Mouse (Mus musculus): ENCODE measurements at regions not wholly inside any gene's neighbourhood (a gene's known extent, or its start where the extent isn't known, plus 50 kb on each side); places are given as distances from the start of the nearest gene placed in this dataset.

DNA sequence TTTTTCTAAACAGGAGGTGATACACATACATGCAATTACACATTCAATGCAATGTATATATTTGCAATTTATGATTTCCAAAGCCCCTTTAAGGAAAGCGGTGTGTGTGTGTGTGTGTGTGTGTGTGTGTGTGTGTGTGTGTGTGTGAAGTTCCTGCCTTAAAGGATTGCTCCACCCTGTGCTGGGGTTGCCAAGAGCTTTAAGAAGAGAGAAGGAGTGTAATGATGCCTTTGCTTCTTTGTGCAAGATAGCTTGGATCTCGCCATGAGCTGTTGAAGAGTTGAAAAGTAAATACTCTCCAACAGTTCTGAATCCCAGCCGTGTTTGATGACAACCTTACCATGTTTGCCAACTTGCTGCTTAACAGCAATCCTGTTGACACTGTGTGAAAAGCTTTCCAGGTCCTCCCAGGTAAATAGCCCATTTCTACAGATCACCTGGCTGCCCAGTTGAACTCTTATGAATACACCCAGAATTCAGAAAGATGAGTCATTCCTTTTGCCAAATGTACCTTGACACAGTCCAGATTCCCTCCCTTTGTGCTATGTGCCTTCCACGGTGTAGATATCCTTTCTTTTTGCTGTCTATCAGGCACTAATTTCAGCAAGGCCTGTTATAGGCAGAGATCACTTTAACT, 216.3 kb downstream of the Ikzf2 start:
- Histone ChIP-seq H3K36me3 (ENCODE audit: control insufficient read depth, insufficient read depth, low read length, poor library complexity, severe bottlenecking) (no peaks in the 10 kb centered on the region), H3K4me3 (ENCODE audit: low read depth, low read length) (no peak overlapping the region), H3K9ac (ENCODE audit: low read depth, poor library complexity, severe bottlenecking) (no peak overlapping the region), H3K27me3 (ENCODE audit: control insufficient read depth, insufficient read depth, low read length, poor library complexity, severe bottlenecking) (no peaks in the 10 kb centered on the region), H3K4me1 (ENCODE audit: control insufficient read depth, insufficient read depth, low read length) (no peaks in the 10 kb centered on the region), H3K9me3 (replicated peaks; ENCODE audit: control insufficient read depth, insufficient read depth, low read length, poor library complexity, severe bottlenecking) (no peaks in the 10 kb centered on the region), H3K27ac (ENCODE audit: insufficient read depth, low read length) (no peak overlapping the region)
- no peak for TF ChIP-seq POLR2A (IDR thresholded peaks at IDR 0.05; ENCODE audit: insufficient read depth, low read length)
- no peak for TF ChIP-seq EP300 (IDR thresholded peaks at IDR 0.05; ENCODE audit: insufficient read depth, low read depth, low read length)
- no peak for TF ChIP-seq CTCF (IDR thresholded peaks at IDR 0.05; ENCODE audit: low read depth, low read length)

DNA sequence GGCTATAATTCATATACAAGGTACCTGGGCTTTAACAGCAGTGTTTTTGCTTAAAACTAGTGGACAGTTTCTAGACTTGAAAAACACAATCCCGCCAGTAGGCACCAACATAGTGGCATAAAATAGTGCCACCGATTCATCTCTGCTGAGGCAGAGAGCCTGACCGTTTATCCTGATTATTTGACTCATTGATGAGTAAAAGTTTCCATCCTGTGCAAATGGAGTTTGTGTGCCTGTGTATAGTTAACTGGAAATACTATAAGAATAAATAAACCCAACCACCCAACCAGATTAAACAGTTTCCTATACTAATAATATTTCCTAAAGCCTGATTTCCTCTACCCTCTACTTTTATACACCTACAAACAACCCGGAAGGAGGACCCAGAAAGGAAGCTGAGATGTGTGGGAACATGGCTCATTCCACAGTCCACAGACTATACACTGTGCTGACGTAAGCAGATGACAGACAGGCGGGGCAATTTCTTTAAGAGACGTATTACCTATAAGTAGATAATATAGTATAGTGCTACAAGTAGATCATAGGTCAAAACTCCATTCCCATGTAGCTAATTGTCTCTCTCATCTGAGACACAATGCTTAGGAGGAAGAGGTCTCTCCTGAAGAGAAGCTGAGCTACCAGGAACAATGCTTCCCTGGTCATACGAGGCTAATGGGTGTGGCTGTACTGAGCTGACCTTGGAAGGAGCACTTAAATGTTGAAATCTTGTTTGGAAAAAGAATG, 217.7 kb downstream of the Ikzf2 start:
- no peaks in the 10 kb centered on the region for H3K4me1 ChIP-seq (ENCODE audit: control insufficient read depth, insufficient read depth, low read length)
- no peak overlapping the region for H3K9ac ChIP-seq (ENCODE audit: low read depth, poor library complexity, severe bottlenecking)
- TF ChIP-seq EP300 (IDR thresholded peaks at IDR 0.05; ENCODE audit: insufficient read depth, low read depth, low read length), result no peak
- TF ChIP-seq CTCF (IDR thresholded peaks at IDR 0.05; ENCODE audit: low read depth, low read length), result no peak
- TF ChIP-seq POLR2A (IDR thresholded peaks at IDR 0.05; ENCODE audit: insufficient read depth, low read length), result no peak
- H3K36me3 ChIP-seq (ENCODE audit: control insufficient read depth, insufficient read depth, low read length, poor library complexity, severe bottlenecking), result no peaks in the 10 kb centered on the region
- no peaks in the 10 kb centered on the region for H3K27me3 ChIP-seq (ENCODE audit: control insufficient read depth, insufficient read depth, low read length, poor library complexity, severe bottlenecking)
- no peaks in the 10 kb centered on the region for H3K9me3 ChIP-seq (replicated peaks; ENCODE audit: control insufficient read depth, insufficient read depth, low read length, poor library complexity, severe bottlenecking)
- H3K4me3 ChIP-seq (ENCODE audit: low read depth, low read length), result no peak overlapping the region
- no peak overlapping the region for H3K27ac ChIP-seq (ENCODE audit: insufficient read depth, low read length)

DNA sequence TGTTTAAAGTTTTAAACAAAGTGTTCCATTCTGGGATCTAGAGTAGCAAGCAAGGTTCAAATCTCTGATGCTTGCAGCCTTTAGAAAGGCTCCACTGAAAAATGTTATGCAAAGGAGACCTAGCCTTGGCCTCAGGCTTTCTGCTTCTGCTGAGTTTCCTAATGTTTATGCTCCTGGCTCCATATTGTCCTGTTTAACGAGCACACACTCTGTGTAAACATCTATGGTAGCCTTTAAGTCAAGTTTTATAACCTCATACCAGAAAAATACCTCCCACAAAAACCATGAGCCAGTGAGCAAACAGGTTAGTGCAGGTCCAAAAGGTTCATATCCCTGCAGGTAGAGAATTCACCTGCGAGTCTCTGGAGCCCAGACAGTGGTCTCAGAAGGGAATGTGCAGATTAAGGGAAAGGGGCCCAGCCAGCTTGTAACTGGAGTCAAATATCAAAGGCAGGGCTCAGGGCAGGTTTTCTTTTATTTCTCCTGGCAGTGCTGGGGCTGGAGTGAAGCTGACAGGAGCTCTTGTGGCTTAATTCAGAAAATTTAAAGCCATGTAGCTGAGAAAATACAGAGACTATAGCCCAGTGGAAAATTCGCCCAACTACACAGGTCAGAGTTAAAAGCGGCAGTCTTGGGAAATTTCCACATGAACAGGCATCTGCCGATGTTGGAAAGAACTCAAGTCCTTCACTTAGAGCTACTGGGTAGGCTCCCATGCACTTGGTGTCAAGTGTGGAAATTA, 220.3 kb downstream of the Ikzf2 start:
- Histone ChIP-seq H3K4me3 (ENCODE audit: low read depth, low read length) (no peak overlapping the region), H3K9ac (ENCODE audit: low read depth, poor library complexity, severe bottlenecking) (no peak overlapping the region), H3K27me3 (ENCODE audit: control insufficient read depth, insufficient read depth, low read length, poor library complexity, severe bottlenecking) (no peaks in the 10 kb centered on the region), H3K9me3 (replicated peaks; ENCODE audit: control insufficient read depth, insufficient read depth, low read length, poor library complexity, severe bottlenecking) (no peaks in the 10 kb centered on the region), H3K36me3 (ENCODE audit: control insufficient read depth, insufficient read depth, low read length, poor library complexity, severe bottlenecking) (no peaks in the 10 kb centered on the region), H3K27ac (ENCODE audit: insufficient read depth, low read length) (no peak overlapping the region), H3K4me1 (ENCODE audit: control insufficient read depth, insufficient read depth, low read length) (no peaks in the 10 kb centered on the region)
- TF ChIP-seq CTCF (IDR thresholded peaks at IDR 0.05; ENCODE audit: low read depth, low read length), result no peak
- no peak for TF ChIP-seq POLR2A (IDR thresholded peaks at IDR 0.05; ENCODE audit: insufficient read depth, low read length)
- no peak for TF ChIP-seq EP300 (IDR thresholded peaks at IDR 0.05; ENCODE audit: insufficient read depth, low read depth, low read length)

DNA sequence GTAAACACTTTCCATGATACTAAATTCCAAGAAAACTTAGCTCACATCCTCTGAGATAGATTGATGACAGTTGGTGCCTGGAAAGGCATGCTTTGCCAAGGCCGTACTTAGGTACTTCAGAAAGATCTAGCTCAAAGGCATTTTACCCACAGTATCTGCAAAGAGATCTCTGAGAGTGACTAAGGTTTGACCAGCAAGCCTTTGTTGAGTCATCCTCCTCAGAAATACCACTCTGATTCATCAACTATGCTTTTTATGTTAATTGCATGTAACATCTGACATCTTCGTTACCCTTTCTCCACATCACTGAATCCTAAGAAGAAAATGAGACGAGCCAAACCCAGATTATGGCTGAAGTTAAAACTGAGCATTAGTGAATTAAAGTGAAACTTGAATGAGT, 225.9 kb downstream of the Ikzf2 start:
- TF ChIP-seq POLR2A (IDR thresholded peaks at IDR 0.05; ENCODE audit: insufficient read depth, low read length) (no peak), EP300 (IDR thresholded peaks at IDR 0.05; ENCODE audit: insufficient read depth, low read depth, low read length) (no peak), CTCF (IDR thresholded peaks at IDR 0.05; ENCODE audit: low read depth, low read length) (no peak)
- H3K4me1 ChIP-seq (ENCODE audit: control insufficient read depth, insufficient read depth, low read length), result no peaks in the 10 kb centered on the region
- H3K4me3 ChIP-seq (ENCODE audit: low read depth, low read length), result no peak overlapping the region
- no peaks in the 10 kb centered on the region for H3K27me3 ChIP-seq (ENCODE audit: control insufficient read depth, insufficient read depth, low read length, poor library complexity, severe bottlenecking)
- no peak overlapping the region for H3K27ac ChIP-seq (ENCODE audit: insufficient read depth, low read length)
- no peaks in the 10 kb centered on the region; the same call in 1 of the 2 replicates for H3K9me3 ChIP-seq (replicated peaks; ENCODE audit: control insufficient read depth, insufficient read depth, low read length, poor library complexity, severe bottlenecking)
- H3K9ac ChIP-seq (ENCODE audit: low read depth, poor library complexity, severe bottlenecking), result no peak overlapping the region
- H3K36me3 ChIP-seq (ENCODE audit: control insufficient read depth, insufficient read depth, low read length, poor library complexity, severe bottlenecking), result no peaks in the 10 kb centered on the region

DNA sequence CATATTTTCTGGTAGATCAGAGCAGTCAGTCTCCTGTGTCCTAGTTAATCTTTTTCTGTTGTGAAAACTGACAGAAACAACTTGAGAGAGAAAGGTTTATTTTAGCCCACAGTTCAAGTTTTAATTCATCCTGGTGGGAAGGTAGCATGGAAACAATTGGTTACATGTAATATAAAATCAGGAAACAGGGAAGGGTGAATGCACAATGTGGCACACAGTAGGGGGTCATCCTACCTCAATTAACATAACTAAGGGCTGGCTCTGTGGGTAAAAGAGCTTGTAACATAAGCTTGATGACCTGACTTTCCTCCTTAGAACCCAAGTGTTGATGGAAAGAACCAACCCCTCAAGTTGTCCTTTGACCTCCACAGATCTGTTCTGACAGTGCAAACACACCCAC, 227.1 kb downstream of the Ikzf2 start:
- Histone ChIP-seq H3K9me3 (replicated peaks; ENCODE audit: control insufficient read depth, insufficient read depth, low read length, poor library complexity, severe bottlenecking) (no peaks in the 10 kb centered on the region; the same call in 1 of the 2 replicates), H3K27me3 (ENCODE audit: control insufficient read depth, insufficient read depth, low read length, poor library complexity, severe bottlenecking) (no peaks in the 10 kb centered on the region), H3K4me3 (ENCODE audit: low read depth, low read length) (no peak overlapping the region), H3K4me1 (ENCODE audit: control insufficient read depth, insufficient read depth, low read length) (no peaks in the 10 kb centered on the region), H3K27ac (ENCODE audit: insufficient read depth, low read length) (no peak overlapping the region), H3K36me3 (ENCODE audit: control insufficient read depth, insufficient read depth, low read length, poor library complexity, severe bottlenecking) (no peaks in the 10 kb centered on the region), H3K9ac (ENCODE audit: low read depth, poor library complexity, severe bottlenecking) (no peak overlapping the region)
- no peak for TF ChIP-seq POLR2A (IDR thresholded peaks at IDR 0.05; ENCODE audit: insufficient read depth, low read length)
- no peak for TF ChIP-seq CTCF (IDR thresholded peaks at IDR 0.05; ENCODE audit: low read depth, low read length)

DNA sequence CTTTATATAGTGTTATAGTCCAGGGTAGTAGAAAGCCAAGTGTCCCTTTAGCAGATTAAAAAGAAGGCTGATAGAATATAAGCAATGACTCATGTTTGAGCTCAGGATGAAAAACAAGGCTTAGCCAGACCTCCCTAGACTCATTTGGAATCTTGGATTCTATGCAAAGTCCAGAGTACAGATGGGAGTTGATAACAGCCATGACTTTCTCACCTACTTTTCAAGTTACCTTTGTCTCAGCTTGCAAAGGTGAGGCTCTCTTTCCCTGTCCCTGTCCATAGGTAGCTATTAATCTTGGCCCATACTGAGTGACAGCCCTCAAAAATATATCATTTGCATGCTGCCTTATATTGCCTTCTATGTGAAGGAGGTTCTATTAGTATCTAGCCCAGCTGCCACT, 229.6 kb downstream of the Ikzf2 start:
- no peak for TF ChIP-seq POLR2A (IDR thresholded peaks at IDR 0.05; ENCODE audit: insufficient read depth, low read length)
- TF ChIP-seq CTCF (IDR thresholded peaks at IDR 0.05; ENCODE audit: low read depth, low read length), result no peak
- TF ChIP-seq EP300 (IDR thresholded peaks at IDR 0.05; ENCODE audit: insufficient read depth, low read depth, low read length), result no peak
- Histone ChIP-seq H3K36me3 (ENCODE audit: control insufficient read depth, insufficient read depth, low read length, poor library complexity, severe bottlenecking) (no peaks in the 10 kb centered on the region), H3K27ac (ENCODE audit: insufficient read depth, low read length) (no peak overlapping the region)

More for the DNA sequence above, 229.6 kb downstream of the Ikzf2 start:
- Histone ChIP-seq H3K4me3 (ENCODE audit: low read depth, low read length) (no peak overlapping the region), H3K27me3 (ENCODE audit: control insufficient read depth, insufficient read depth, low read length, poor library complexity, severe bottlenecking) (no peaks in the 10 kb centered on the region), H3K9ac (ENCODE audit: low read depth, poor library complexity, severe bottlenecking) (no peak overlapping the region), H3K9me3 (replicated peaks; ENCODE audit: control insufficient read depth, insufficient read depth, low read length, poor library complexity, severe bottlenecking) (no peaks in the 10 kb centered on the region; the same call in 1 of the 2 replicates), H3K4me1 (ENCODE audit: control insufficient read depth, insufficient read depth, low read length) (no peaks in the 10 kb centered on the region)

All from ES-Bruce4 (cell line).